Mouse (Mus musculus): Measurements from ENCODE around the gene Erbb3.

DNA sequence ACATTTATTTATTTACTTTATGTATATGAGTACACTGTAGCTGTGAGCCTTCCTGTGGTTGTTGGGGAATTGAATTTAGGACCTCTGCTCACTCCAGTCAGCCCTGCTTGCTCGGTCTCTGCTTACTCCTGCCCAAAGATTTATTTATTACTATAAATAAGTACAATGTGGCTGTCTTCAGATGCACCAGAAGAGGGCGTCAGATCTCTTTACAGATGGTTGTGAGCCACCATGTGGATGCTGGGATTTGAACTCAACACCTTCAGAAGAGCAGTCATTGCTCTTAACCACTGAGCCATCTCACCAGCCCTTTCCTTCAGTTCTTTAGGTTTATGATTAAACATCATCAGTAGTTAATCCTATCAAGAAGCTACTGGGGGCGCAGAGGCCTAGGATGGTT, 25.5 kb upstream of the Erbb3 start:
- no peak for TF ChIP-seq POLR2A (IDR thresholded peaks at IDR 0.05; ENCODE audit: low read depth, low read length)
- no peak; the same call in 1 of the 2 replicates for TF ChIP-seq CTCF (conservative IDR thresholded peaks at IDR 0.05; ENCODE audit: insufficient read depth, insufficient read length, low read depth, low read length)
